Mouse (Mus musculus): ENCODE data around the gene Rasl11b. TPM values are rescaled to one million over a fixed set of nuclear protein-coding genes. Genes with fewer than 3 reads are reported as not detected.

Rasl11b gene
- polyA plus RNA-seq, 1 experiment from 2014 or later: 52.8 TPM

- Histone ChIP-seq H3K36me3 (ENCODE audit: control insufficient read depth, insufficient read depth, low read length) (no peaks in the 10 kb centered on the region), H3K27ac (ENCODE audit: low read length) (peak overlapping the region; percentile 70), H3K4me1 (ENCODE audit: control insufficient read depth, insufficient read depth, low read length) (peaks cover 37% of the 10 kb centered on the region), H3K9ac (ENCODE audit: low read length) (no peak overlapping the region), H3K27me3 (ENCODE audit: control insufficient read depth, insufficient read depth, low read length) (no peaks in the 10 kb centered on the region), H3K4me3 (replicated peaks; ENCODE audit: low read length) (no peak overlapping the region), H3K4me2 (ENCODE audit: low read depth, low read length) (no peak overlapping the region; the same call in 1 of the 2 replicates), H3K9me3 (replicated peaks; ENCODE audit: control insufficient read depth, low read length) (no peaks in the 10 kb centered on the region)
- 25% methylated on average over 14 of the region's 14 CpGs for WGBS
- peak; percentile 23 for ATAC-seq (ENCODE audit: insufficient read depth, low FRiP score)
Measured at GRCm38 (mm10) chr5:74175526-74176270, 19.4 kb upstream of the Rasl11b start.

GRCm38 (mm10) chr5:74180216-74180615 is 14.9 kb upstream of the Rasl11b start:
- Histone ChIP-seq H3K27ac (ENCODE audit: low read length) (no peak overlapping the region), H3K27me3 (ENCODE audit: control insufficient read depth, insufficient read depth, low read length) (no peaks in the 10 kb centered on the region), H3K36me3 (ENCODE audit: control insufficient read depth, insufficient read depth, low read length) (no peaks in the 10 kb centered on the region), H3K4me1 (ENCODE audit: control insufficient read depth, insufficient read depth, low read length) (peaks cover 10% of the 10 kb centered on the region), H3K9me3 (replicated peaks; ENCODE audit: control insufficient read depth, low read length) (no peaks in the 10 kb centered on the region), H3K4me3 (replicated peaks; ENCODE audit: low read length) (no peak overlapping the region), H3K4me2 (ENCODE audit: low read depth, low read length) (no peak overlapping the region), H3K9ac (ENCODE audit: low read length) (no peak overlapping the region)
- no peak for ATAC-seq (ENCODE audit: insufficient read depth, low FRiP score)
- WGBS: 41% methylated on average over 10 of the region's 10 CpGs

- Histone ChIP-seq H3K4me2 (ENCODE audit: low read depth, low read length) (no peak overlapping the region), H3K4me1 (ENCODE audit: control insufficient read depth, insufficient read depth, low read length) (no peaks in the 10 kb centered on the region), H3K27ac (ENCODE audit: low read length) (no peak overlapping the region), H3K4me3 (replicated peaks; ENCODE audit: low read length) (no peak overlapping the region), H3K36me3 (ENCODE audit: control insufficient read depth, insufficient read depth, low read length) (no peaks in the 10 kb centered on the region), H3K9ac (ENCODE audit: low read length) (no peak overlapping the region), H3K9me3 (replicated peaks; ENCODE audit: control insufficient read depth, low read length) (no peaks in the 10 kb centered on the region), H3K27me3 (ENCODE audit: control insufficient read depth, insufficient read depth, low read length) (no peaks in the 10 kb centered on the region)
- ATAC-seq (ENCODE audit: insufficient read depth, low FRiP score): no peak
- 66% methylated on average over 10 of the region's 10 CpGs for WGBS
Measured at GRCm38 (mm10) chr5:74183118-74183517, 12.0 kb upstream of the Rasl11b start.

DNA sequence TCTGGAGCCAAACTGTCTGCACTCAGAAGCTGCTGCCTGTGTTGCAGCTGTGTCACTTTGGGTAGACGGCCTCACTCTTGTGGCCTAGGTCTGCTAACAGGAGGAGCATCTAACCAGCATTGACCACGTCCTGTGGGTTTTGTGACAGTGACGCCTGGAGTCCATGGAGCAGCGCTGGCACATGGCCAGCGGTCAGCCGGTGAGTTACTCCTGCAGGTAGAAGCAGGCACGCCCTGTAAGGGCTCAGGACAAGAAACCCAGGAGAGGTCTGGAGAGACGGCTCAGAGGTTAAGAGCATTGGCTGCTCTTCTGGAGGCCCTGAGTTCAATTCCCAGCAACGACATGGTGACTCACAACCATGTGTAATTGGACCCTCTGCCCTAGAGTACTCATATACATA is 10.5 kb upstream of the Rasl11b start:
- H3K4me1 ChIP-seq (ENCODE audit: control insufficient read depth, insufficient read depth, low read length): peaks cover 3% of the 10 kb centered on the region; the same call in 1 of the 2 replicates
- H3K27me3 ChIP-seq (ENCODE audit: control insufficient read depth, insufficient read depth, low read length): no peaks in the 10 kb centered on the region
- no peak overlapping the region for H3K4me2 ChIP-seq (ENCODE audit: low read depth, low read length)
- no peak for ATAC-seq (ENCODE audit: insufficient read depth, low FRiP score)
- H3K36me3 ChIP-seq (ENCODE audit: control insufficient read depth, insufficient read depth, low read length): no peaks in the 10 kb centered on the region
- no peak overlapping the region for H3K4me3 ChIP-seq (replicated peaks; ENCODE audit: low read length)
- H3K27ac ChIP-seq (ENCODE audit: low read length): no peak overlapping the region
- H3K9ac ChIP-seq (ENCODE audit: low read length): no peak overlapping the region
- H3K9me3 ChIP-seq (replicated peaks; ENCODE audit: control insufficient read depth, low read length): no peaks in the 10 kb centered on the region
- 60% methylated on average over 9 of the region's 9 CpGs for WGBS

DNA sequence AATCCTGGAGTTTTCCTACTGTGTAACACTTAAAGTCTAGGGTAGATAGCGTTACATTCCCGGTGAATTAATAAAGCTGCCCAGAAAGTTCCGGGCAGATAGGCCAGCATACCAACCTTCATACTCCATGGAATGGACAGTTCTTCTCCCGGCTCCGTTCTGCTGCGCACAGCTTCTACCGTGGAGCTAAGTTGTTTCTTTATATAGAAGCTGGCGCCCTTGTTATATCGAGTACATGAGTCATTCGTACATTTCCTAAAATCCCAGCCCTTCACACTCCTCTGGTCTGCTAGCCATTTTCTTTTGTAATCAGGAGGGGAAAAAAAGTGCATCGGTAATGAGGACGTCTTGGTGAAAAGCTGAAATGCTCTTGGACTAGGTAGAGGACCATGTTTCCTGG is 7.0 kb upstream of the Rasl11b start:
- ATAC-seq (ENCODE audit: insufficient read depth, low FRiP score): no peak
- no peak overlapping the region for H3K27ac ChIP-seq (ENCODE audit: low read length)
- H3K4me3 ChIP-seq (replicated peaks; ENCODE audit: low read length): no peak overlapping the region
- no peak overlapping the region for H3K4me2 ChIP-seq (ENCODE audit: low read depth, low read length)
- H3K9me3 ChIP-seq (replicated peaks; ENCODE audit: control insufficient read depth, low read length): no peaks in the 10 kb centered on the region
- peaks cover 9% of the 10 kb centered on the region for H3K4me1 ChIP-seq (ENCODE audit: control insufficient read depth, insufficient read depth, low read length)
- 85% methylated on average over 12 of the region's 12 CpGs for WGBS
- H3K9ac ChIP-seq (ENCODE audit: low read length): no peak overlapping the region
- H3K36me3 ChIP-seq (ENCODE audit: control insufficient read depth, insufficient read depth, low read length): no peaks in the 10 kb centered on the region
- H3K27me3 ChIP-seq (ENCODE audit: control insufficient read depth, insufficient read depth, low read length): no peaks in the 10 kb centered on the region

- WGBS: 66% methylated on average over 8 of the region's 8 CpGs
- no peak overlapping the region for H3K4me2 ChIP-seq (ENCODE audit: low read depth, low read length)
- H3K4me3 ChIP-seq (replicated peaks; ENCODE audit: low read length): no peak overlapping the region
- H3K9me3 ChIP-seq (replicated peaks; ENCODE audit: control insufficient read depth, low read length): no peaks in the 10 kb centered on the region
- ATAC-seq (ENCODE audit: insufficient read depth, low FRiP score): no peak
- peaks cover 13% of the 10 kb centered on the region for H3K4me1 ChIP-seq (ENCODE audit: control insufficient read depth, insufficient read depth, low read length)
- no peaks in the 10 kb centered on the region for H3K36me3 ChIP-seq (ENCODE audit: control insufficient read depth, insufficient read depth, low read length)
- H3K27me3 ChIP-seq (ENCODE audit: control insufficient read depth, insufficient read depth, low read length): no peaks in the 10 kb centered on the region
- no peak overlapping the region for H3K27ac ChIP-seq (ENCODE audit: low read length)
- no peak overlapping the region for H3K9ac ChIP-seq (ENCODE audit: low read length)
Measured at GRCm38 (mm10) chr5:74188886-74189285, 6.2 kb upstream of the Rasl11b start.

DNA sequence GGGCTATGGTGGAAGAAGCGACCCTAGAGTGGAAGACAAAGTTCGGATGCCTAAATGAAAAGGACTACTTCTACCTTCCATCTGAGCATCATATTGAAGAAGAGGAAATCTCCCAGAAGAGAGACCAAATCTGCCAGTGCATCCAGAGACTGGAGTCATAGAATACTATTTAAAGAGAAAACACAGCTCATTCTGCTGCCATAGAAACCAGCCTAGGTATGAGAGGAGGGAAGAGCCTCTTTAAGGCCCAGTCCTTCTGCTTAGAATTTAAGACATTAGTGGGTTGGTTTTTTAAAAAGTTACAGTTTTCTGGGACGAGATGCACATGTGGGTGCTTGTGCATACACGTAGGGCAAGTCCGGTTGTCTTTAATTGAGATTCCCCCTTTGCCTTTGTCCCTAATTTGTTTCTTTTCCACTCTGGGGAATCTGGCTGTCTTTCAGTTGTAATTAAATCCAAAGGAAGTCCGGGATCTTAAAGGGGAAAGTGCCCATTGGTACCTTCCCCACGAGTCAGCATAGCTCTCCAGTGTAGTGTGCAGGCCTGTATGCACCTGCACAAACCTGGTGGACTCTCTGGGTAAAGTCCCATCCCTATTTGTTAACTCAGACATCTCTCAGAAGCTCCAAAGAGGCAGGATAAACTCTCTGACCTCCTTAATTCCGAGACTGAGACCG is 5.5 kb upstream of the Rasl11b start:
- peak overlapping the region; percentile 29 for H3K4me2 ChIP-seq (ENCODE audit: low read depth, low read length)
- no peak overlapping the region for H3K4me3 ChIP-seq (replicated peaks; ENCODE audit: low read length)
- no peak for ATAC-seq (ENCODE audit: insufficient read depth, low FRiP score)
- no peak overlapping the region for H3K9ac ChIP-seq (ENCODE audit: low read length)
- peak overlapping the region; percentile 31; the same call in 1 of the 2 replicates for H3K27ac ChIP-seq (ENCODE audit: low read length)
- peaks cover 19% of the 10 kb centered on the region for H3K4me1 ChIP-seq (ENCODE audit: control insufficient read depth, insufficient read depth, low read length)
- H3K27me3 ChIP-seq (ENCODE audit: control insufficient read depth, insufficient read depth, low read length): no peaks in the 10 kb centered on the region
- no peaks in the 10 kb centered on the region for H3K9me3 ChIP-seq (replicated peaks; ENCODE audit: control insufficient read depth, low read length)
- H3K36me3 ChIP-seq (ENCODE audit: control insufficient read depth, insufficient read depth, low read length): no peaks in the 10 kb centered on the region
- WGBS: 63% methylated on average over 9 of the region's 9 CpGs

DNA sequence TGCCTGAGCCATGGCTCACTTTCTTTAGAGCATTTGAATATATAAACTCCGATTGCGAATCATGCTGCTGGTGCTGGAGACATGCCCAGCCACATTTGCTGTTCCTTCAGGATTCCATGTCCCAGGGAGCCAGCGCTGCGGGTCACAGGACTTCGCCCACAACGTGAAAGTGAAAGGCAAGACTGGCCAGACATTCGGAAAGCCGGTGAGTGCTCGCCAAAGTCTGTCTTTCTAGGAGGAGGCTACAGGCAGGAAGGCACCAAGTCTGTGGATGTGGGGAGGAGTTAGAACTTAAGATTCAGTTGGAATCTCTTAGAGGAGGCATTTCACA is 5.0 kb upstream of the Rasl11b start:
- Histone ChIP-seq H3K4me1 (ENCODE audit: control insufficient read depth, insufficient read depth, low read length) (peaks cover 20% of the 10 kb centered on the region), H3K9ac (ENCODE audit: low read length) (no peak overlapping the region), H3K27ac (ENCODE audit: low read length) (peak overlapping the region; percentile 31; the same call in 1 of the 2 replicates), H3K4me2 (ENCODE audit: low read depth, low read length) (peak overlapping the region; percentile 29), H3K27me3 (ENCODE audit: control insufficient read depth, insufficient read depth, low read length) (no peaks in the 10 kb centered on the region), H3K36me3 (ENCODE audit: control insufficient read depth, insufficient read depth, low read length) (no peaks in the 10 kb centered on the region), H3K4me3 (replicated peaks; ENCODE audit: low read length) (no peak overlapping the region), H3K9me3 (replicated peaks; ENCODE audit: control insufficient read depth, low read length) (no peaks in the 10 kb centered on the region)
- no peak for ATAC-seq (ENCODE audit: insufficient read depth, low FRiP score)
- WGBS: 51% methylated on average over 9 of the region's 9 CpGs

- 84% methylated on average over 5 of the region's 5 CpGs for WGBS
- peaks cover 20% of the 10 kb centered on the region for H3K4me1 ChIP-seq (ENCODE audit: control insufficient read depth, insufficient read depth, low read length)
- H3K27me3 ChIP-seq (ENCODE audit: control insufficient read depth, insufficient read depth, low read length): no peaks in the 10 kb centered on the region
- H3K4me3 ChIP-seq (replicated peaks; ENCODE audit: low read length): no peak overlapping the region
- no peak overlapping the region for H3K4me2 ChIP-seq (ENCODE audit: low read depth, low read length)
- H3K36me3 ChIP-seq (ENCODE audit: control insufficient read depth, insufficient read depth, low read length): no peaks in the 10 kb centered on the region
- no peak overlapping the region for H3K9ac ChIP-seq (ENCODE audit: low read length)
- no peak for ATAC-seq (ENCODE audit: insufficient read depth, low FRiP score)
- H3K27ac ChIP-seq (ENCODE audit: low read length): no peak overlapping the region
- H3K9me3 ChIP-seq (replicated peaks; ENCODE audit: control insufficient read depth, low read length): no peaks in the 10 kb centered on the region
Measured at GRCm38 (mm10) chr5:74190911-74191310, 4.2 kb upstream of the Rasl11b start.

Data from stomach, embryonic 16.5 days (tissue).